Mouse (Mus musculus) left cerebral cortex, postnatal 25 days (tissue): ENCODE measurements at regions not wholly inside any gene's neighbourhood (a gene's known extent, or its start where the extent isn't known, plus 50 kb on each side); places are given as distances from the start of the nearest gene placed in this dataset.
"Not testable (repeated sequence)": the region's sequence is repeated elsewhere in the genome, so short reads cannot be mapped to it uniquely, and the experiment has no call there.

ENCODE experiments used
- DNase-seq, 2 experiments: peaks; one replicate each; pipeline ENCODE4 v3.0.0; 2022; ENCODE audit warnings: low spot score in 2 of 2, mixed read lengths in 1 of 2
- intact Hi-C: fragments of 180-260 bp; cut with DNase I; formaldehyde crosslinking; loops from one replicate; pipeline ENCODE4 v1.15.1; 2025

- no peak for DNase-seq
- intact Hi-C loops = no loop called here
Measured at GRCm38 (mm10) chr4:153785564-153785963, 171.5 kb upstream of the A430005L14Rik start.

GRCm38 (mm10) chr4:153792307-153792706 is 164.7 kb upstream of the A430005L14Rik start:
- intact Hi-C loops = no loop called here
- peak; percentile 21 to 29 for DNase-seq

- peak; percentile 17 to 69 for DNase-seq
- intact Hi-C loops = no loop called here
Measured at GRCm38 (mm10) chr4:153798061-153798460, 159.0 kb upstream of the A430005L14Rik start.

GRCm38 (mm10) chr4:153805727-153806126 is 151.3 kb upstream of the A430005L14Rik start:
- DNase-seq = no peak
- intact Hi-C loops = loop anchor here (5.0 kb wide), 1 partner anchor 137 kb away; no protein-coding TSS in a partner anchor

GRCm38 (mm10) chr4:153806180-153806692 is 150.8 kb upstream of the A430005L14Rik start:
- peak in 1 of 2 experiments; percentile 9 for DNase-seq
- intact Hi-C loops = loop anchor here (5.0 kb wide), 1 partner anchor 136 kb away; no protein-coding TSS in a partner anchor

GRCm38 (mm10) chr4:153806820-153807436 is 150.1 kb upstream of the A430005L14Rik start:
- no peak for DNase-seq
- intact Hi-C loops = loop anchor here (5.0 kb wide), 1 partner anchor 135 kb away; no protein-coding TSS in a partner anchor

GRCm38 (mm10) chr4:153812866-153813265 is 144.2 kb upstream of the A430005L14Rik start:
- peak in 1 of 2 experiments; percentile 10 for DNase-seq
- intact Hi-C loops = no loop called here

GRCm38 (mm10) chr4:153827914-153828313 is 129.1 kb upstream of the A430005L14Rik start:
- intact Hi-C loops = loop anchor here (5.0 kb wide), 1 partner anchor 346 kb away; the partner anchor contains the start of gene Ajap1
- DNase-seq = peak; percentile 13 to 26

GRCm38 (mm10) chr4:153829766-153830165 is 127.3 kb upstream of the A430005L14Rik start:
- DNase-seq = no peak
- intact Hi-C loops = loop anchor here (5.0 kb wide), 1 partner anchor 347 kb away; the partner anchor contains the start of gene Ajap1

- intact Hi-C loops = no loop called here
- no peak for DNase-seq
Measured at GRCm38 (mm10) chr4:153830491-153830890, 126.5 kb upstream of the A430005L14Rik start.

GRCm38 (mm10) chr4:153831251-153831650 is 125.8 kb upstream of the A430005L14Rik start:
- DNase-seq, intact Hi-C loops: not testable (repeated sequence)

GRCm38 (mm10) chr4:153832151-153832550 is 124.9 kb upstream of the A430005L14Rik start:
- intact Hi-C loops = no loop called here
- DNase-seq = no peak

- intact Hi-C loops = no loop called here
- DNase-seq = no peak
Measured at GRCm38 (mm10) chr4:153844766-153845165, 112.3 kb upstream of the A430005L14Rik start.

GRCm38 (mm10) chr4:153848274-153848673 is 108.8 kb upstream of the A430005L14Rik start:
- intact Hi-C loops = no loop called here
- DNase-seq = no peak

- DNase-seq = no peak
- intact Hi-C loops = no loop called here
Measured at GRCm38 (mm10) chr4:153850186-153850585, 106.9 kb upstream of the A430005L14Rik start.

GRCm38 (mm10) chr4:153854084-153854747 is 102.8 kb upstream of the A430005L14Rik start:
- DNase-seq = peak in 1 of 2 experiments; percentile 35
- intact Hi-C loops = no loop called here

GRCm38 (mm10) chr4:153854748-153855092 is 102.3 kb upstream of the A430005L14Rik start:
- no peak for DNase-seq
- intact Hi-C loops = no loop called here

GRCm38 (mm10) chr4:153861420-153861819 is 95.6 kb upstream of the A430005L14Rik start:
- no peak for DNase-seq
- intact Hi-C loops = no loop called here

- intact Hi-C loops = no loop called here
- no peak for DNase-seq
Measured at GRCm38 (mm10) chr4:153862121-153862660, 94.8 kb upstream of the A430005L14Rik start.

- DNase-seq = no peak
- intact Hi-C loops = no loop called here
Measured at GRCm38 (mm10) chr4:153872346-153872745, 84.7 kb upstream of the A430005L14Rik start.
